Mouse (Mus musculus) WW6 (cell line): Measurements from ENCODE around the gene Faf1.

Experiments
- DNase-seq: peaks from one replicate; pipeline ENCODE4 v3.0.0-alpha.2; 2013; ENCODE audit warnings: low read depth, low spot score

The Faf1 gene

GRCm38 (mm10) chr4:109782577-109783114 lies 106.3 kb downstream of the Faf1 start:
- no peak for DNase-seq

GRCm38 (mm10) chr4:109789347-109790001 lies 113.1 kb downstream of the Faf1 start:
- no peak for DNase-seq

- DNase-seq = no peak
These were observed 115.9 kb downstream of the Faf1 start for GRCm38 (mm10) chr4:109792331-109792730.

- no peak for DNase-seq
These were observed 116.7 kb downstream of the Faf1 start for GRCm38 (mm10) chr4:109793072-109793471.

- DNase-seq = no peak
These were observed 121.3 kb downstream of the Faf1 start for GRCm38 (mm10) chr4:109797511-109798182.

GRCm38 (mm10) chr4:109806408-109806807 lies 130.0 kb downstream of the Faf1 start:
- no peak for DNase-seq

- DNase-seq = no peak
These were observed 138.8 kb downstream of the Faf1 start for GRCm38 (mm10) chr4:109815161-109815560.

- no peak for DNase-seq
These were observed 139.2 kb downstream of the Faf1 start for GRCm38 (mm10) chr4:109815592-109815991.

- DNase-seq = no peak
These were observed 143.1 kb downstream of the Faf1 start for GRCm38 (mm10) chr4:109819455-109819854.

GRCm38 (mm10) chr4:109829800-109830199 lies 153.4 kb downstream of the Faf1 start:
- no peak for DNase-seq

- no peak for DNase-seq
These were observed 181.5 kb downstream of the Faf1 start for GRCm38 (mm10) chr4:109857851-109858250.

GRCm38 (mm10) chr4:109858571-109859392 lies 182.4 kb downstream of the Faf1 start:
- DNase-seq = no peak

- DNase-seq = no peak
These were observed 183.0 kb downstream of the Faf1 start for GRCm38 (mm10) chr4:109859401-109859800.

- DNase-seq = no peak
These were observed 183.9 kb downstream of the Faf1 start for GRCm38 (mm10) chr4:109860256-109860655.

GRCm38 (mm10) chr4:109862271-109862670 lies 185.9 kb downstream of the Faf1 start:
- no peak for DNase-seq

GRCm38 (mm10) chr4:109863021-109863420 lies 186.6 kb downstream of the Faf1 start:
- no peak for DNase-seq

- DNase-seq = no peak
These were observed 192.6 kb downstream of the Faf1 start for GRCm38 (mm10) chr4:109868897-109869484.

- DNase-seq = no peak
These were observed 207.9 kb downstream of the Faf1 start for GRCm38 (mm10) chr4:109884333-109884732.

GRCm38 (mm10) chr4:109887856-109888357 lies 211.5 kb downstream of the Faf1 start:
- DNase-seq = no peak

- no peak for DNase-seq
These were observed 221.6 kb downstream of the Faf1 start for GRCm38 (mm10) chr4:109897810-109898566.

- DNase-seq = no peak
These were observed 224.7 kb downstream of the Faf1 start for GRCm38 (mm10) chr4:109901076-109901475.
